Mouse (Mus musculus) bone marrow macrophage, adult 2 months (primary cell): Measurements from ENCODE around the gene Ptprs. TPM values are rescaled to one million over a fixed set of nuclear protein-coding genes. Genes with fewer than 3 reads are reported as not detected.
A peak's percentile ranks its signal among the peaks of the same experiment; 100 is the strongest.
"Not testable (repeated sequence)": the region's sequence is repeated elsewhere in the genome, so short reads cannot be mapped to it uniquely, and the experiment has no call there.

Source experiments
- H3K27ac ChIP-seq: 2 replicates; pipeline ENCODE4 v1.5.1; 2012; ENCODE audit warnings: low read depth, low read length; ENCODE audit not compliant: insufficient read depth
- H3K4me1 ChIP-seq: 2 replicates; pipeline ENCODE4 v1.6.1; 2012; ENCODE audit warnings: low read length; ENCODE audit not compliant: control insufficient read depth, insufficient read depth
- H3K4me3 ChIP-seq: 2 replicates; pipeline ENCODE4 v1.5.1; 2012; ENCODE audit warnings: mild to moderate bottlenecking, low read length, moderate library complexity; ENCODE audit not compliant: insufficient read depth
- CTCF ChIP-seq: IDR thresholded peaks from 2 replicates; pipeline ENCODE4 v1.5.1; 2012; ENCODE audit warnings: low read depth, mild to moderate bottlenecking, low read length, moderate library complexity
- POLR2A ChIP-seq: IDR thresholded peaks from 2 replicates; pipeline ENCODE4 v1.6.1; 2012; ENCODE audit warnings: mild to moderate bottlenecking, low read depth, low read length, borderline replicate concordance
- polyA plus RNA-seq: library from polyadenylated mRNA; stranded (reverse); fragments of >200 nt; gene quantifications from 2 replicates; pipeline ENCODE4 v1.2.4, GENCODE M21; 2012; ENCODE audit not compliant: missing spikeins, insufficient read depth, insufficient read length

Gene Ptprs
- polyA plus RNA-seq, 1 experiment, result 75.2 TPM

GRCm38 (mm10) chr17:56509707-56510472, 33.6 kb upstream of the Ptprs start:
- Histone ChIP-seq H3K4me1 (peaks cover 9% of the 10 kb centered on the region), H3K4me3 (no peak overlapping the region), H3K27ac (no peak overlapping the region)
- TF ChIP-seq CTCF (no peak), POLR2A (no peak)

GRCm38 (mm10) chr17:56509021-56509640, 32.8 kb upstream of the Ptprs start:
- TF ChIP-seq CTCF (no peak), POLR2A (no peak)
- peaks cover 9% of the 10 kb centered on the region for H3K4me1 ChIP-seq
- H3K4me3 ChIP-seq, result no peak overlapping the region
- H3K27ac ChIP-seq, result no peak overlapping the region

- peaks cover 9% of the 10 kb centered on the region for H3K4me1 ChIP-seq
- H3K27ac ChIP-seq, result peak overlapping the region; percentile 79
- TF ChIP-seq POLR2A (no peak), CTCF (no peak)
- H3K4me3 ChIP-seq, result peak overlapping the region; percentile 61
Observed at GRCm38 (mm10) chr17:56507161-56508068, 31.1 kb upstream of the Ptprs start.

GRCm38 (mm10) chr17:56506417-56507065, 30.3 kb upstream of the Ptprs start:
- TF ChIP-seq POLR2A, result no peak
- TF ChIP-seq CTCF, result no peak
- peaks cover 9% of the 10 kb centered on the region for H3K4me1 ChIP-seq
- peak overlapping the region; percentile 61 for H3K4me3 ChIP-seq
- peak overlapping the region; percentile 79 for H3K27ac ChIP-seq

- TF ChIP-seq POLR2A (no peak), CTCF (no peak)
- H3K4me1 ChIP-seq, result peaks cover 9% of the 10 kb centered on the region
- H3K4me3 ChIP-seq, result no peak overlapping the region
- H3K27ac ChIP-seq, result no peak overlapping the region
Observed at GRCm38 (mm10) chr17:56505401-56505800, 29.1 kb upstream of the Ptprs start.

- Histone ChIP-seq H3K4me3 (no peak overlapping the region), H3K27ac (no peak overlapping the region), H3K4me1 (no peaks in the 10 kb centered on the region)
- TF ChIP-seq CTCF, result 0 out of 2 replicates have a peak, but pooled peaks have one; percentile 11
- no peak for TF ChIP-seq POLR2A
Observed at GRCm38 (mm10) chr17:56502526-56502925, 26.2 kb upstream of the Ptprs start.

- H3K27ac ChIP-seq, H3K4me3 ChIP-seq, H3K4me1 ChIP-seq: not testable (repeated sequence)
Observed at GRCm38 (mm10) chr17:56501635-56502400, 25.5 kb upstream of the Ptprs start.

GRCm38 (mm10) chr17:56499229-56499628, 22.9 kb upstream of the Ptprs start:
- Histone ChIP-seq H3K4me3 (no peak overlapping the region), H3K4me1 (no peaks in the 10 kb centered on the region), H3K27ac (no peak overlapping the region)
- TF ChIP-seq CTCF, result no peak
- TF ChIP-seq POLR2A, result no peak

GRCm38 (mm10) chr17:56494480-56494879, 18.2 kb upstream of the Ptprs start:
- H3K4me3 ChIP-seq, result no peak overlapping the region
- TF ChIP-seq CTCF (no peak), POLR2A (no peak)
- no peak overlapping the region for H3K27ac ChIP-seq
- no peaks in the 10 kb centered on the region for H3K4me1 ChIP-seq
